Mouse (Mus musculus): ENCODE data around the gene Susd6. TPM values are rescaled to one million over a fixed set of nuclear protein-coding genes. Genes with fewer than 3 reads are reported as not detected.

The Susd6 gene
- total RNA-seq, 1 experiment from 2014 or later: 52.5 TPM

DNA sequence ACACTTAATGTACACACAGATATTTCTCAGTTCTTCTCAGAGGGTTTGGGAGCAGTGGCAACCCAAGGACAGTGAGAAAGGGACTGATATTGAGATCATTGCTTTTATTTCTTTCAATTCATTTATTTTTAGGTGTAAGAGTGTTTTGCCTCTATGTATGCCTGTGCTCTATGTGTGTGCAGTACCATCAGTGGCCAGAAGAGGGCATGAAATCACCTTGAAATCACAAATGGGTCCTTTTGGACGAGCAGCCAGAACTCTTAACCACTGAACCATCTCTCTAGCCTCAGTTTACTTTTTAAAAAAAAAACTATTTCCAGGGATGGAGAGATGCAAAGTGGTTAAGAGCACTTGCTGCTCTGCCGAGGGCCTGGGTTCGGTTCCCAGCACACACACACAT, 99.0 kb downstream of the Susd6 start:
- no peak for ATAC-seq (replicated peaks; ENCODE audit: insufficient number of reproducible peaks, low FRiP score, low TSS enrichment, poor library complexity, severe bottlenecking)

DNA sequence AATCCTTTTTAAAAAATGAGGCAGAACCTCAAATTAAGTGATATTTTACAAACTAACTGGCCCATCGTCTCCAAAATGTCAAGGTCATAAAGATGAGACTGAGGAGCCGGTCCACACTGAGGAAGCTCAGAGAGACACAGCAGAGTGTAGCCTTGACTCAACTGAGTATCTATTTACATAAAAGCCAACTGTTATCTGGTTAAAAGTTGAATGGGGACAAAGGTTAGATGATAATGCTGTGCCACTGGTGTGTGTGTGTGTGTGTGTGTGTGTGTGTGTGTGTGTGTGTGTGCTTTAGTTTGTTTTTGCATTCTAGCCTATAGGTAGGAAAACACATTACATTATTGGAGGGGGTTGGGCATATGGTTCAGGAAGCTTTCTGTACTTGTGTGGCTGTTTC, 100.8 kb downstream of the Susd6 start:
- ATAC-seq (replicated peaks; ENCODE audit: insufficient number of reproducible peaks, low FRiP score, low TSS enrichment, poor library complexity, severe bottlenecking): no peak

DNA sequence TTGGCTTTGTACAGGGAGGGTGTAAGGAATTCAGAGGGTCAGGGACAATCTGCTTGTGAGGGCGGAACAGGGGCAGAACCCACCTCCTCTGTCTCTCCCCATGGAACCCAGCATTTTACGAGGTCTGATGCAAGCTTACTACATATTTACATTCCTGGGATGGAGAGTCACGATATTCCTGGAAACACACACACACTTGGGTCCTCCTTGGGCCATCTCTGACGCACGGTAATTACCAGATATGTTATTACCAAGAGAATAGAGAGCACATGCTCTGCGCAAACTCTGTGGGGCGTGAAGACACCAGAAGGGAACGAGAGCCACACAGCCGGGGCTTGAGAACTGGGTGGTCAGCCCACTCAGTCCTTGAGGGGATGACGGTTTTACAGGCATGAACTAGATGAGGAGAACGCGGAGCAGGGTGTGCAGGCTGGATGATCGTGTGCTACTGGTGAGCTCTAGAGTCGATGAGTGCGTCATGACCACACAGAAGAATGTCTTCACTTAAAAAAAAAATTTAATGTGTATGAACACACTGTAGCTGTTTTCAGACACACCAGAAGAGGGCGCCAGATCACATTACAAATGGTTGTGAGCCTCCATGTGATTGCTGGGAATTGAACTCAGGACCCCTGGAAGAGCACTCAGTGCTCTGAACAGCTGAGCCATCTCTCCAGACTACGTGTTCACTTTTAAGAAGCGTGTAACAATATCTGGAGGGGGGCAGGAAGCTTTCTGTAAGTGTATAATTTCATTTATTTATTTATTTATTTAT, 103.6 kb downstream of the Susd6 start:
- no peak for ATAC-seq (replicated peaks; ENCODE audit: insufficient number of reproducible peaks, low FRiP score, low TSS enrichment, poor library complexity, severe bottlenecking)

DNA sequence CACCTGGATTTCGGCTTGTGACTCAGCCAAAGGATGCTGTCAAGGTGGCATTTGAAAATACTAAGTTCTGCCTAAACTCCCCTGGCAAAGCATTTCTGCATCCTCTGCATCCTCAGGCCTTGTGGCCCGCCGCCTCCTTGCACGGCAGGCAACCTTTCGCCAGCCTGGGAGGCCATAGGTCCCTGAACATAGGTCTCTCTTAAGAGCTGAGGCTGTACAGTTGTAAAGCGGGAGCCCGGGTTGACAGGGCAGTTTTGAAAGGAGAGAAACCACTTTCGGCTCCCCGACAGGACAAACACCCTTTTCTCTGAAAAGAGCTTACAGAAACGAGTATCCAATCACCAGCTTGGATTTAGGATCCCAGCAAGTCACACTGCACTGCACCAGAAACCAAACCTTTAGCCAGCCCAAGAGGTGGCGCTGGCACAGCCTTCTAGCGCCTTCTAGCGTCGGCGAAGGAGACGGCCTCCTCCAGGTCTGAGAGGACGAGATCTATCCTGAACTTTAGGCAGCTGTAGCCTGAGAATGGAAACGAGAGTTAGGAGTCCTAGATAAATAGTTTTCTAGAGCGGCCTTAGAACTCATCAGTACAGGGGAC, 104.8 kb downstream of the Susd6 start:
- peak; percentile 89 for ATAC-seq (replicated peaks; ENCODE audit: insufficient number of reproducible peaks, low FRiP score, low TSS enrichment, poor library complexity, severe bottlenecking)

DNA sequence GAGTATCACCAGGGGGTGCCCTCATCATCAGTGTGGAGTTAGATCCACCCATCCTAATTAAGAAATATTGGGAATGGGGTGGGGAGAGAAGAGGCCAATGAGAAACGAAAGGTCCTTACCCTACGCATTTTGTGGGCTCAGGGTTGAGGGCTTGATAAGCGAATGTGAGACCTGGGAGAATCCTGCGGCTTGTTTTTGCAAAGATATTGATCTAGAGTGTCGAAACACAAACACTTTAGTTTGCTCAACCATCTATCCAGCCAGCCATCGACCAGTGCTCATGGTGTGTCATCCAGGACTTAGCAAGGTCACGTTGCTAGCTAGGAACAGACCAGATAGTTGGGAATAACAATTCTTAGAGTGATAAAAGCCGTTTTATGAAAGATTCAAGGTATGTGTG, 119.3 kb downstream of the Susd6 start:
- ATAC-seq (replicated peaks; ENCODE audit: insufficient number of reproducible peaks, low FRiP score, low TSS enrichment, poor library complexity, severe bottlenecking): no peak

DNA sequence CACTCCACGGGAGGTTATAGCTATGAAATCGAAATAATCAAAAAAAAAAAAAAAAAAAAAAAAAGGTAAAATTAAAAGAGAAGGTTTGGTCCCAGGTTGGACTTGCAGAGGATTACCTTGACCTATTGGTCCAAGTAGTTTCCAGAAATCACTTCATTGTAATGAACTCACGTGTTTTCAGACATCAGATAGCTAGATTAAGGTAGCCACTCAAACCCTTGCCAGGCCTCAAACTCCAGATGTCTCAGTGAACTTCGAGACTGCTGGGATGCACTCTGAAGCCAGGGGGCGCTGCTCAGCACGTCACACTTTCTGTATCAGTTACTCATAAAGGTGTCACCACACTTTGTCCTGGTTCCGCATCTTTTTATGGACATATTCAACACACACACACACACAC, 127.5 kb downstream of the Susd6 start:
- 0 out of 2 replicates have a peak, but pooled peaks have one; percentile 50 for ATAC-seq (replicated peaks; ENCODE audit: insufficient number of reproducible peaks, low FRiP score, low TSS enrichment, poor library complexity, severe bottlenecking)

DNA sequence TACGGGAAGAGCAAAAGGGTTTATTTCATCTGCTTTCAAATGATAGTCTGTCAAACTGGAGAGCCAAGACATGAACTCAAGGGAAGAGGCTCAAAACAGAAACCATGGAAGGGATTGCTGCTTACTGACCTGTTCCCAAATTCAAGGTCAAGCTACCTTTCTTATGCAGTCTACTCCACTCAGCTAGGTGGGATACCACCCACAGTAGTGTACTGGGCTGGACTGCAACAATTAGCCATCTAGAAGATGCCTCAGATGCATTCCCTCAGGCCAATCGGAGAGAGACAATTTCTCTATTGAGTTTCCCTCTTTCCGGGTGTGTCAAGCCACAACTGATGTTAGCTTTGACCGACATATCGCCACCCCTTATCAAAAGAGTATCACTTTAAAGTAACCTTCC, 131.0 kb downstream of the Susd6 start:
- no peak for ATAC-seq (replicated peaks; ENCODE audit: insufficient number of reproducible peaks, low FRiP score, low TSS enrichment, poor library complexity, severe bottlenecking)

DNA sequence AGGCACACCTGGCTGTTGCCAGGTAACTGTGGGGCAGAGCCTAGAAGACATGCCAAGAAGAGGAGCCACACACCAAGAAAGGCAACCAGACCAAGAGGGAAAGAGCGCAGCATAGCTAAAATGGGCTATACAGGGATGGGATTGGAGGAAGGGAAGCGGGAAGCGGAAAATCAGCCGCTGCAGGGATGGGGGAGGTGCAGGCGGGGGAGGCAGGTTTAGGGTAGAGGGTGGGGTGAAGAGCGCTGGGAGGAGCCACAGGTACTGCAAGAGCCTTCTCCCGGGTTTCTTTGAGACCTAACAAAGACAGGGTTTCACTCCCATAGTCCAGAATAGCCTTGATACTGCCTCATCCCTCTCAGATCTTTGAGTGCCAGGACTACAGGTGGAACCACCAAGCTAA, 132.6 kb downstream of the Susd6 start:
- no peak for ATAC-seq (replicated peaks; ENCODE audit: insufficient number of reproducible peaks, low FRiP score, low TSS enrichment, poor library complexity, severe bottlenecking)

DNA sequence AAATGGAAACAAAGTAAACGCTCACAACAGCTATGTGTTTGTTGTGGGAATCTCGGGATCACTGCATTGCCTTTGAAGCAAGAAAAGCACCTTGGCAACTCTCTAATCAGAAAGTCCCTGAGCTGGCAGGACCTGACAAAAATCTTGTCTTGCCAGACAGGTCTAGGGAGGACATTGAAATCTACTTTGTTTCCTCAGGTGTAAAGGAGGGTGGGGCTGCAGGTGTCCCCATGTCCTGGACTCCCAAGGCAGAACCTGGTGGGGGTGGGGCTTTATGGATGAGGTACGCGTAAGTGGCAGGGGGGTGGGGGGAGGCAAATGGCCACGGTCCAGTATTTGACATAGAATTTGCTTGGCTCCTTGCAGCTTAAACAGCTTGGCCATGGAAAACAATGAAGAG, 133.3 kb downstream of the Susd6 start:
- no peak for ATAC-seq (replicated peaks; ENCODE audit: insufficient number of reproducible peaks, low FRiP score, low TSS enrichment, poor library complexity, severe bottlenecking)

DNA sequence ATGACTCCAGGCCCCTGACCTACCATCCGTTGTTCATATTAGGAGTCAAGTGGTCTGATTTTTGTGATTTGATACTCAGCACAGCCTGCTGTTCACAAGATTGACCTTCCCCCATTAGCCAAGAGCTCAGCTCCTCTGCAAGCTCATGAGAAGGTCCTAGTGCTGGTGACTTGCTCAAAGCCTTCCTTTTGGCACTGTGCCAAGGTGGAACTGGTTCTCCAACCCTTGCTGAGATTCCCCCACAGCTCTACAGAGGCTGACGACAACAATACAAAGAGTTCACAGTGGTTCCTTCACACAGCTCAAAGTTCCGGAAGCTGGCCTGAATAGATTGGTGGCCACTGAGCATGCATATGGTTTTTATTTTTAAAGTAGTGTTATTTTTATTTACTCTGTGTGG, 133.9 kb downstream of the Susd6 start:
- ATAC-seq (replicated peaks; ENCODE audit: insufficient number of reproducible peaks, low FRiP score, low TSS enrichment, poor library complexity, severe bottlenecking): no peak

DNA sequence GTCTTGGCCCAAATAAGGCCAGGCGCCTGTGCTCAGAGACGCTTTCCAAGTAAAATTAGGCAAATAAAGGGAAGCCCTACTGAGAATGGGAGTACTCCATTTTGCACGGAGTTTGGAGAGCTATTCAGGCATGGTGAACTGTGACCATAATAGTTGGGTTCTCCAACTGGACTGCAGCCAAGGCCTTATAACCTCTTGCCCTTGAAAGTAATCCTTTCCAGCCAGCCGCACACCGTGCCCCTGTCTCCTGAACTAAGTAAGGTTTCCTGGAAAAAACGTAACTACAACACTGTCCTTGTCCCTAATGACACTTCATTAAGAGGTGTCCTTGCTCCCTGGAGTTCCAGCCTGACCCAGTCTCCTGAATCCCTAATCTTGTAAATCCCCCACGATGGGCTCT, 135.6 kb downstream of the Susd6 start:
- ATAC-seq (replicated peaks; ENCODE audit: insufficient number of reproducible peaks, low FRiP score, low TSS enrichment, poor library complexity, severe bottlenecking): no peak

DNA sequence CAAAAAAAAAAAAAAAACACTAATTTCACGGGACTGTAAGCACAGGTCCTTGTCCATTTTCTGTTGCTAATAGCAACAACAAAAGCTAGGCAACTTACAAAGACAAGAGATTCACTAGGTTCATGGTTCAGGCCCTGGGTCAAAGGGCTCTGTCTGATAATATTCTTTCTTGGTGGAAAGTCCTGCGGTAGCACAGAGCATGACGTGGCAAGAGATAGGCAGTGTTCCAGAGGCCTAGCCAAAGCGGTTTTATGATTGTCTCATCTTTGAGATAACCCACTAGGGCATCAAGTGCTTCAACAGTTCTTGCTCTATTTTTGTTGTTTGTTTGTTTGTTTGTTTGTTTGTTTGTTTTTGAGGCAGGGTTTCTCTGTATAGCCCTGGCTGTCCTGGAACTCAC, 136.2 kb downstream of the Susd6 start:
- ATAC-seq (replicated peaks; ENCODE audit: insufficient number of reproducible peaks, low FRiP score, low TSS enrichment, poor library complexity, severe bottlenecking): no peak

DNA sequence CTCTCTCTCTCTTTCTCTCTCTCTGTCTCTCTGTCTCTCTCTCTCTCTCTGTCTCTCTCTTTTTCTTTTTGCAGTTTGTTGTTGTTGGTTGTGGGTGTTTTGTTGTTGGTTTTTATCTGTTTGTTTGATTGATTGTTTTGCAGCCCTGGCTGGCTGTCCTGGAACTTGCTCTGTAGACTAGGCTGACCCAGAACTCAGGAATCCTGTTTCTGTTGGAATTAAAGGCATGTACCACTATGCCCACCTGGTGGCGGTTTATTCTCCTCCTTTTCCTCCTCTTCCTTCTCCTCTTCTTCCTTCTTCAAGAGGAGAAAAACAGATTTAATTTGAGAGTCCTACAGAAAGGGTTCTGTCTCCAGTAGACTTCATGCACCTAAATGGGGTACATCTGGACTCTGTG, 137.2 kb downstream of the Susd6 start:
- ATAC-seq (replicated peaks; ENCODE audit: insufficient number of reproducible peaks, low FRiP score, low TSS enrichment, poor library complexity, severe bottlenecking): no peak

DNA sequence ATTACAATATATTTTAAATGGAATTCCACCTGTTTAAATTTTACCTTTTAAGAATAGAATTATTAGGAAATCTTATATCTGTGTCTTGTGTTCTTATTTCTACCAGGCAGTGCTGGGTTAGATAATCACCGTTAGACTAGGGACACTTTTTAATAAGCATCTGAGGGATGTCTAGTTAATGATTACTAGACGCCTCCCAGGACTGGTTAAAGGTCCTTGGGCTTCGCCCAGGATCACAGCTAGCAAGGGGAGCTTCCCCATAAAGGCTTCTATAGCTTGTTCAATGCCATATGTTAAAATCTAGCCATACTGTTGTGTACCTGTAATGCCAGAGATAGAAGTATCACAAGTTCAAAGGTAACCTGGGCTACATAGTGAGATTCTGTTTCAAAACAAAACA, 138.6 kb downstream of the Susd6 start:
- no peak for ATAC-seq (replicated peaks; ENCODE audit: insufficient number of reproducible peaks, low FRiP score, low TSS enrichment, poor library complexity, severe bottlenecking)

DNA sequence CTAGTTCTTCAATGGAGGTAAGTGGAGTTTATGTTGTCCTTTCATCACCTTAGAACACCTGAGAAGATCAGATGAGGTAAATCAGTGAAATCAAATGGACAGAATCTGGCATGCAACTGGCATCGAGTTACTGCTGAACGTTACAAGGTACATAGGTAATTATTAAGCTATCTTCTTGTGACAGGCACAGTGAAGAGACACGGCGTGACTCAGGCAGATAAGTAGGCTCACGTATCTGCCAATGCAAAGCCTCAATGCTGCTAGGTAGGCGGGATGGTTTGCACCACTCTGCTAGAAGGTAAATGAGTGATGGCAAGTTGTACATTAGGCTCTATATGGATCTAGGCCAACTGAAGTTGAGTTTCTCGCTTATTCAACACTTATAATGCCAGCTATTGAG, 139.8 kb downstream of the Susd6 start:
- ATAC-seq (replicated peaks; ENCODE audit: insufficient number of reproducible peaks, low FRiP score, low TSS enrichment, poor library complexity, severe bottlenecking): no peak

Other genes starting within 250 kb of the Susd6 start
- 7.9 to 18.9 TPM (median 8.6 TPM) in 3 replicates for gene Slc39a9, start 146.6 kb upstream of the Susd6 start, total RNA-seq (2017)
- gene Erh, start 146.2 kb upstream of the Susd6 start, total RNA-seq (2017): 27.7 to 31.5 TPM (median 30.9 TPM) in 3 replicates
- gene Plekhd1, start 97.9 kb upstream of the Susd6 start, total RNA-seq (2017): not detected in 3 replicates
- not detected in 3 replicates for gene Ccdc177, start 29.8 kb upstream of the Susd6 start, total RNA-seq (2017)
- gene Srsf5, start 155.0 kb downstream of the Susd6 start, total RNA-seq (2017): 2,019 to 2,319 TPM (median 2,246 TPM) in 3 replicates
- gene Slc10a1, start 178.2 kb downstream of the Susd6 start, total RNA-seq (2017): 3.2 TPM in 1 of 3 replicates, not detected in the others
- gene Smoc1, start 236.3 kb downstream of the Susd6 start, total RNA-seq (2017): 0.19 to 0.58 TPM in 2 of 3 replicates, not detected in the other